Mouse (Mus musculus): ENCODE data around the gene Myo16.

Gene Myo16

DNA sequence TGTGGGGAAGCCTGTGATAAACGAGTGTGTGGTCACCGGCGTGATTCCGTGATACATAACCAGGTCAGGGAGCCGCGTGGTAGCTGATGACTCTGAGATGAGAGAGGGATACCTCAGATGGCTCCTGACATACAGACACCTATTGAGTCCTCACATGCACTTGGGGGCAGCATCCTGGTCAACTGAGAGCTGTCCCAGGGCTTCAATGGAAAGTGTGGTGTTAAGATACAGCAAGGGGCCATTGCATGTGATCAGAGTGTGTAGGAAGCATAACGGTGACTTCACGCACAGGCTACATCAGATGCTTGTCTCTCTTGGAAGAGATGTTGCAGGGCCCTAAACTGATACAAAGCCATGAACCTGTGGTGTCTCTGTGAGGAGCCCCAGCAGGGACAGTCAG lies 260.2 kb downstream of the Myo16 start:
- DNase-seq (ENCODE audit: low read depth, low spot score): no peak

DNA sequence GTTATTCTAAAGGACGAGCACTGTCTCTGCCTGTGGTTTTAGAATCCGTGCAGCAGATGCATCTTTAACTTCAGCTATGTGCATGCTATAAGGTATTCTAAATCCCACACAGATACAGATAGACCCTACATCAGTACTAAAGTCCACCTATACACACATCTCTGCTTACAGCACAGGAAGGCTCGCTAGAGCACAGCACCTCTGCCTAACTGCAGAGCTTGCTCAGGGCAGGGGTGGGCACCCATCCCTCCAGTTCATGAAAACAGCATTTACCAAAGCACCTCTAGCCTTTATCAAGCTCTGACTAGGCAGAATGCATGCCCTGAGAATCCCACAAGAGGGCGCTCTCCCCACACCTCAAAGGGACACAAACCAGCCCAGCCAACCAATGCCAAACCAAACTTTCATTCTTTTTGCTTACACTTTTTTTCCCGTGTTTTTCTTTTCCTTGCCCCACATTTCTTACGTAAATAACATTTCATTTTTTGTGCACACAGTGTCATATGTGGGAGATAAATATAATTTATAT lies 261.0 kb downstream of the Myo16 start:
- DNase-seq (ENCODE audit: low read depth, low spot score): peak; percentile 64

- no peak for DNase-seq (ENCODE audit: low read depth, low spot score)
Observed at GRCm38 (mm10) chr8:10415288-10415687, 261.6 kb downstream of the Myo16 start.

DNA sequence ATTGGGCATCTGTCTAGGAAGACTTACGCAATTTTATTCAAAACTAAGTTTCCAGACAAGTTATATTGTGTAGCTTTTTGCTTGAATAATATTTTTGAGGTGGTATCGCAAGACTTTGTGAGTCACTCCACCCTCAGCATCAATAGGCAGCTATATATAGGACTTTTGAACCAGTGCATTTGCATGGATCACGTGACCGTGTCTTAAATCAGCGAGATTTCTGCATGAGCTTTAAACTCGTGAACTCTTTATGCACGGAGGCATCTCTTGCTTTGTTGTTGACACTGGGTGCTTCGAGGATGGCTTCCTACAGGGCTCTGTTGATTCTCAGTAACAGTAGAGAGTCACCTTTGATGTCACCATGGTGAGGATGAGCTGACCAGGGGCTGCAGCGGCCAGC lies 262.2 kb downstream of the Myo16 start:
- no peak for DNase-seq (ENCODE audit: low read depth, low spot score)

GRCm38 (mm10) chr8:10416806-10417205 lies 263.1 kb downstream of the Myo16 start:
- no peak for DNase-seq (ENCODE audit: low read depth, low spot score)

- no peak for DNase-seq (ENCODE audit: low read depth, low spot score)
Observed at GRCm38 (mm10) chr8:10417281-10417680, 263.6 kb downstream of the Myo16 start.

DNA sequence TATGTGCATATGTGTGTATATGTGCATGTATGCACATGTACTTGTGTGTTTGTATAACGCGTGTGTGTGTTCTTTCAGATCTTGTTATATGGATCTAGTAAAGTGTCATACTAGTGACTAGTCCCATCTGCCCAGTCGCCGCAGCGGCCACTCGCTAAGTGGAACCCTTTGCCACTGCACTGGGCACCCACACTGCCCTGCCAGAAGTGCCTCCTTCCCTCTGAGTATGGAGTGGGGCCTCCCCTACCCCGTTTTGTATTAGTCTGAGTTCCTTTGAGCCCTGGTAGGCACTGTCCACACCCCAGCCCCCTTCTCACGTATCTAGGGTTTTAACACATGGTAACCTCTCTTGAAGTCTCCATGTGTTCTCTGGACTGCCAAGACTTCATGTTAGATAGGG lies 264.3 kb downstream of the Myo16 start:
- DNase-seq (ENCODE audit: low read depth, low spot score): no peak

GRCm38 (mm10) chr8:10418971-10419370 lies 265.3 kb downstream of the Myo16 start:
- no peak for DNase-seq (ENCODE audit: low read depth, low spot score)

- DNase-seq (ENCODE audit: low read depth, low spot score): no peak
Observed at GRCm38 (mm10) chr8:10419726-10420125, 266.0 kb downstream of the Myo16 start.

GRCm38 (mm10) chr8:10420551-10420950 lies 266.8 kb downstream of the Myo16 start:
- peak; percentile 65 for DNase-seq (ENCODE audit: low read depth, low spot score)

DNA sequence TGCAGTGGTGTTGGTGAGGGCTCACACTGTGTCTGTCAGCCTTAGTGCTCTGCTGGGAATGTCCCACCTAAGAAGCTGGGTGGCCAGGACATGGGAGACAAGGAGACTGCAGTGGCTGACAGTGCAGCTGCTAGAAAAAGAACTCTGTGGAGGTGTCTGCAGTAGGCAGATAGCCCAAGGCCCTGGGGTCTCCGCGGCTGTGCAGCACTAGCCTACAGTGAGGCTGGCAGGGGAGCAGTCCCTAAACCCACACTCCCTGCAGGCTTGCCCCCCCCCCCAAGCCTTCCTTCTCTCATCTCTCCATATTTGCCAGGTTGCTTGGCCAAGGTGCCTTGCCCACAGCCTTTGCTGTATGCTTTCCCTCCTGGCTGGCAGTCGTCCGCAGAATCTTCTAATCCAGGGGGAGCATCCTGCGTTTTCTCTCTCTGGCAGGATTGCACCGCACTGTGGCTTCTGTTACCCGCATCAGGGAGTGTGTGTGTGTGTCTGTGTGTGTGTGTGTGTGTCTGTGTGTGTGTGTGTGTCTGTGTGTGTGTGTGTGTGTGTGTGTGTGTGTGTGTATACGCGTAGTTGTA lies 267.9 kb downstream of the Myo16 start:
- DNase-seq (ENCODE audit: low read depth, low spot score): no peak

GRCm38 (mm10) chr8:10435492-10435891 lies 281.8 kb downstream of the Myo16 start:
- no peak for DNase-seq (ENCODE audit: low read depth, low spot score)

DNA sequence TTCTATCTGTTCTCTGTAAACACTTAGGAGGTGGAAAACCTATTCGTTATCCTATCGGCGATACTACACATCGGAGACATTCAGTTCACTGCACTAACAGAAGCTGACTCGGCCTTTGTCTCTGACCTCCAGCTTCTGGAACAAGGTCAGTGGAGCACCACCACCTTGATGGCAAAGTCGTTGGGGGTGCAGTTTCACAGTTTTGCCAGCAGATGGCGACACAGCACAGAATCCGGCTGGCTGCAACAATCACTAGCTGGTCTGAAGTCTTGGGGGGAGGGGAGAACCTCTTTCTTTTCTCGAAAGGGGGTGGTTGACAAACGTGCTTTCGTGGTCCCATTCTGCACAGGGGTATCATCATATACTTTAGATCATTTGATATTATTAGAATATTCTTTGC lies 285.1 kb downstream of the Myo16 start:
- peak; percentile 75 for DNase-seq (ENCODE audit: low read depth, low spot score)

DNA sequence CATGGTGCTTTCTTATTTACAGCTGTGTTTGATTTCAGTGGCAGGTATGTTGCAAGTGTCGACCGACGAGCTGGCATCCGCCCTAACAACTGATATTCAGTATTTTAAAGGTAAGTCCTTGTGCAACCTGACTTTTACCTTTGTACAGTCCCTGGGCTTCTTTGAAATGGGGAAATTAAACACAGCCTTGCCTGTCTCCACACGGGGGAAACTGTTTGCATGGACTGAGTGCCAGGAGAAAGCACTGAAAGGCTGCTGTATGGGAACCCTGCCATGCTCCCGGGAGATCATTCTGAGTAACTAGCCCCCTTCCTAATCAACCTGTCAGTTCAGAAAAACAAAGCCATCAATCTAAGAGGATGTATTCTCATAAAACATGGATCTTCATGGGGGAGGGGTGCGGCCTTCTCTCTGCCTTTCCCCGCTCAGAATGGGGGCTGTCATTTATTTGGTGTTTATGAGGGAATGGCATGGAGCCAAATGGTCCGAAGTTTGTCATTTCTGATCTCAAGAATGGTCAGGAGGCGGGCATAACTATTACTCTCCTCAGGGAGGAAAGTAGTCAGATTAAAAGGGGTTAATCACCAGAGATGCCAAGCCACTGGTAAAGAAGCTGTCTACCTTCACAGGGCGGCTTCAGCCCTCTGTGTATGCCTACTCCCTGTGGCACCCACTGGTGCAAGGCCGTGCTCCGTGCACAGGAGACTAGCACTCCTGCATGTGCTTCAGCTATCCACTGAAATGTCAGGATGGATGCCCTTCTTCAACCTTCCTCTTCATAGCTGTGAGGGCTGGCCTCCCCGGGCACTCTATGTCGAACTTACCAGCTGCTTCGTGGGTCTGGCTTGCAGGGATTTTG lies 286.1 kb downstream of the Myo16 start:
- DNase-seq (ENCODE audit: low read depth, low spot score): no peak

- peak; percentile 21 for DNase-seq (ENCODE audit: low read depth, low spot score)
Observed at GRCm38 (mm10) chr8:10442562-10442961, 288.9 kb downstream of the Myo16 start.

DNA sequence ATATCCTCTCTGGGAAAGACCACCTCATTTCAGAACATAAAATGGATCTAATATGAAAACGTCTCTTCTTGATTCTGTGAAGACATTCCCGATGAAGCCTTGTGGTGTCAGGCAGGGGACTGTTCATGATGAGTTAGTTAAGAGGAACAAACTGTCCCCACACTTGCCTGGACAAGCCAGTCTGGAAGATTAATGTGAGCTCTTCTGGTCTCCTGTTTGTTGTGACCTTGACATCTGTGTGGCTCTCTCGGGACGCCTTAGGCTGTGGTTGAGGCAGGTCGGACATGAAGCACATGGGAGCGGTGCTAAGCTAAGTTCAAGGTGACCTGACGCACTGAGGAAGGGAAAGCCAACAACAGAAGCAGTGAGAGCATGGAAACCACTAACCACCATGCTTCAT lies 291.3 kb downstream of the Myo16 start:
- DNase-seq (ENCODE audit: low read depth, low spot score): peak; percentile 11

DNA sequence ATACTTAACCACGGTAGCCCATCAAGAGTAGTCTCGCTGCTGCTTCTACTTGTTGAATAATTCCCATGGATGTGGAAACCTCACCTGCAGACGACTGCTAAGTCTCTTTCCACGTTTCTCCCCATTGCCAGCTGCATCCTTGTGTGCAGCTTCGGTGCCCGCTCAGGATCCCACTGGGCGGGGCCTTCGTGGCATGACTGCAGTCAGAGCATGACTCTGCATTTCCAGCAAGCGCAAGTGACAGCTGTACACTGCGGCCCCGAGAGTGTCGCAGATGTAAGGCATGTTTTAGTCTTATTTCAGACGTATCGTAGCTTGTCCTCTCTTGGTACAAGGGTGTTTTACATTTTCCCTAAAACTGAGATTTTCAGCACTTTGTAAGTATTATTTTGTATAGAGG lies 294.8 kb downstream of the Myo16 start:
- DNase-seq (ENCODE audit: low read depth, low spot score): peak; percentile 16

DNA sequence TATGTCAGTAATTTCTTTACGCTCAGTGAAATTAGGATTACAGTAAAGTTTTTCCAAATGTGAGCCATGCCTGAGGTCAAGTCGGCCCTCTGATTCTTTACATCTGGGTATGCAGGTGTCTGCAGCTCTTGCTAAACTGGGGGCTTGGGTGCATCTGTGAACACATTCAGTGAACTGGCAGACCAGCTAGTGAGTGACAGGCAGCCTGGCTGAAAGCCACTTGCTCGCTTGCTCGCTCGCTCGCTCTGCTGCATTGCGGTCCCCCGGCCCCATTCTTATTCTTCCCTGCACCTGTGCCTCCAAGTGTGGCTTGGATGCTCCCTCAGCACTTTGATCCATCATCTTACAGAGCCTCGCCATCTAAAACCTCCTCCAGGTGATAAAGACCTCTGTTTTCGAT lies 299.3 kb downstream of the Myo16 start:
- DNase-seq (ENCODE audit: low read depth, low spot score): no peak

DNA sequence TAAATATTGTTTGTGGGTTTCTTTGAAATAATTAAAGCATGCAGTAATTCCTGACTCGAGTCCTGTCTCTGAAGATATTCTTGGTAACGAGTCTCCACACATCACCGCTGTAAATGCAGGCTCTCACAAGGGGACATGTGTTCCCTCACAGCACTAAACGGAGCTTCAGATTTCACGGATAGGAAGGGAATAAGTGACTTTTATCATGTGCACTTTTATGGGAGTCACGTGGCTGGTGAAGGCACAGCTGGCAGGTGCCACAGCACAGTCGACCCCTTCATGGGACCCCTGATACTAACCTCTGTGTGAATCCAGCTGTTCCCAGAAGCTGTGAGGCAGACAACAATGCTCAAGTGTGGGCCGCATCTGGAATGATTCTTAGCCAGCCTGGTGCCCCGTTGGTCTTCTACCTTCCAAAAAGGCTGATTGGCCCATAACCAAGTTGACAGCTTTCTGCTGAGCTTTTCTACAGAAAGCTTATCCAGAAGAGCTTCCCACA lies 304.5 kb downstream of the Myo16 start:
- no peak for DNase-seq (ENCODE audit: low read depth, low spot score)

- DNase-seq (ENCODE audit: low read depth, low spot score): no peak
Observed at GRCm38 (mm10) chr8:10462271-10462670, 308.6 kb downstream of the Myo16 start.

DNA sequence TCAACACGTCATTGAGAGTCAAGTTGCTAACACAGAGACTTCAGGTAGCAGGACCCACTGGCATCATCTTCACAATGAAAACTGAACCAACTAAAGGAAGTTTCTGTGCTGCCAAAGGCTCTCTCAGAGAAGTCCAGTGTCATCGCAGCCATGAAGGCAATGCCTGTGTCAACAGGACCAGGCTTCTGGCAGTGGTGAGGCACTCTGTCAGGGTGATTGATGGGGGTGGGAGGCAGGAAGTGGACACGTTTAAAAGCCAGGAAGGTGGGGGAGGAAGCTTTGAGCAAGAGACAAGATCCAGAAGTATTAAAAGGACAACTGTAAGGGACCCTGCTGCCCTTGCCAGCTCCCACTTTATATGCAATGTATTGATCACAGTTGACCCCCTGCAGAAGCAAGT lies 314.8 kb downstream of the Myo16 start:
- DNase-seq (ENCODE audit: low read depth, low spot score): no peak

DNA sequence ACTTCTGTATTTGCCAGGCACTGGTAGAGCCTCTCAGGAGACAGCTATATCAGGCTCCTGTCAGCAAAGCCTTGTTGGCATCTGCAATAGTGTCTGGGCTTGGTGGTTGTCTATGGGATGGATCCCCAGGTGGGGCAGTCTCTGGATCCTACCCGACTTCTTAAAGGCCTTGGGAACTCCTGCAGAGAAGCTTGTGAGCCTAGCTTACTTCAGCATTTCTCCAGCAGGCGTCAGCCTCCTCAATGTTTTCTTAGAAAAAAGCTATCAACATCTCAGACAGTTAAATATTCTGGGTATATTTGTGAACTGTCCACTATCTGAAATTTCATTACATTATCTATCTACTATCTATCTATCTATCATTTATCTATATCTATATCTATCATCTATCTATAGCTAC lies 315.9 kb downstream of the Myo16 start:
- DNase-seq (ENCODE audit: low read depth, low spot score): no peak

GRCm38 (mm10) chr8:10470280-10470679 lies 316.6 kb downstream of the Myo16 start:
- no peak for DNase-seq (ENCODE audit: low read depth, low spot score)
